Mouse (Mus musculus) adrenal gland, postnatal 14 days (tissue): Measurements from ENCODE around the gene Dgcr8. TPM values are rescaled to one million over a fixed set of nuclear protein-coding genes. Genes with fewer than 3 reads are reported as not detected.
"Not testable (repeated sequence)": the region's sequence is repeated elsewhere in the genome, so short reads cannot be mapped to it uniquely, and the experiment has no call there.

Experiments
- DNase-seq: peaks from one replicate; pipeline ENCODE4 v3.0.0; 2021; ENCODE audit warnings: mixed read lengths
- long read RNA-seq, 2 experiments: library from polyadenylated mRNA; stranded (forward); transcript quantifications; one replicate each; pipeline ENCODE4 v2.0.0; 2021
- total RNA-seq: library from RNA; stranded (reverse); gene quantifications from 2 replicates; pipeline ENCODE4 v1.2.3, GENCODE M21; 2021

Dgcr8 gene
- total RNA-seq = 32.9 and 37.4 TPM in 2 replicates
- long read RNA-seq, experiment 1, full-length matches to known transcripts = 13 of 26 reads
- long read RNA-seq, experiment 1, partial matches to known transcripts = 7 of 26 reads
- long read RNA-seq, experiment 1, other reads (novel, unspliced or antisense) = 6 of 26 reads
- long read RNA-seq, experiment 2, full-length matches to known transcripts = 8 of 15 reads
- long read RNA-seq, experiment 2, partial matches to known transcripts = 5 of 15 reads
- long read RNA-seq, experiment 2, other reads (novel, unspliced or antisense) = 2 of 15 reads

GRCm38 (mm10) chr16:18289067-18289588, at the start of gene Dgcr8:
Gene Dgcr8, minus strand, starts transcription at chr16:18289246.
- peak; percentile 99 for DNase-seq

DNA sequence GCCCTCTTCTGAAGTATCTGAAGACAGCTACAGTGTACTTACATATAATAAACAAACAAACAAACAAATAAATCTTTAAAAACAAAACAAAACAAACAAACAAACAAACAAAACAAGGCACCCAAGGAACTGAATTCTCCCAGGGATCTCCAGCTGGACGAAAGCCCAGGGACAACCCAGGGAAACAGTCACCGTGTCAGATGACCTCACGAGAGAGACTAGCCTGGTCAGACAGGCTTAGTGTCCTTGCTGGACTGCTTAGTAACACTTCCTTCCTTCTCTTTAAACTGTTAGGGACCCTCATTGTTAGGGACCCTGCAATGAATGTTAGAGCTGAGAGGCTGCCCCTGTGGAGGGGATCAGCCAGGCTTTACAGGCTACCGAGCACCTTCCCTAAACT, 48.2 kb upstream of the Dgcr8 start:
- DNase-seq = peak; percentile 71

- DNase-seq = no peak
Observed at GRCm38 (mm10) chr16:18335981-18336380, 46.9 kb upstream of the Dgcr8 start.

DNA sequence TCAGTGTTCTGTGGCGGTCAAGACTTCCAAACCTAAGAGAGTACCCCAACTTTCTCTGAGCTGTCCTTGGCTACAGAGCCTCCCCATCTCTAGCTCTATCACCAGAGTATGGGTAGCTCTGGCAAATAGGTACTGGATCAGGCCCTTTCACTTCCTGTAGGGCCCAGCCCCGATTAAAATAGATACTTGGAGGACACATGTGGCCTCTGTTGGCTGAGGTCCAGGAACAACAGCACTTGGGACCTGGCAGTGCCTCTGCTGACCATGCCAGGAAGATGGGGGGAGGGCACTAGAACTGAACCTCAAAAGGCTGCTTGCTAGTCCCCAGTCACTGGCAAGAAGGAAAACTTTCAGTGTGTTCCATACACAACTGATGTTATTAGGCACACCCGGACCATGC, 44.9 kb upstream of the Dgcr8 start:
- peak; percentile 72 for DNase-seq

DNA sequence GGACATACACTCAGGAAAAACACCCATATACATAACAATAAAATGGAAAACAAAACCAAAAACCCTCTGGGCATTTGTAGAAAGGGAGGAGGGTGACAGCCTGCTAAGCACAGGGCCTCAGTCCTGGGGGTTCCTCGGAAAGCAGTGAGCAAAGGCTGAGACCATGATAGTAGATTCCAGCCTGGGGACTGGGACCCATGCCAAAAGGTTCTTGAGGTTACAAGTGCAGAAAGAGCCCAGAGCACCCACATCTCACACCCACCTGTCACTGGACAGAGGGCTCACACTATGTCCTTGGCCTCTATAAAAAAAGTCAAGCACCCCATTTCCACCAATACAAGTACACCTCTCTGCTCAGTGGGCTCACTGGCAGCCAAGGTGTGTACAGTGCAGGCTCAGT, 39.5 kb upstream of the Dgcr8 start:
- DNase-seq = no peak

- no peak for DNase-seq
Observed at GRCm38 (mm10) chr16:18327936-18328335, 38.9 kb upstream of the Dgcr8 start.

DNA sequence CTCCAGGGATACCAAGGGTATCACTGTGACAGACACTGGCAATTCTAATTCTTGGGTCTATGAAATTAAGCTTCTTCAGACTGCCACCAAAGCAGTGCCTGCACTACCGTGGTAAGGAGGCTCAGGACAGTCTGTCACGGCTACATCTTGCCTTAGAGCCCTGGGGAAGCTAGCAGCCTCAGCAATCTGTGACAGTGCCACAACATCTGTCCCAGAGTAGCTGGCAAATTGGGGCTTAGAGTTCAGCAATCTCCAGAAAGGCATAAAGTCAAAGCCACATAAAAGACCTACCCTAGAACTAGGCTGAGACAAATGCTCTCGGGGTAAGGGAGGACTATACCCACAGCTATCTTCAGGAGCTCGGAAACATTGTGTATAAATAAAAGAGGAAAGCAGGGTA, 36.7 kb upstream of the Dgcr8 start:
- DNase-seq = no peak

- no peak for DNase-seq
Observed at GRCm38 (mm10) chr16:18324031-18324430, 35.0 kb upstream of the Dgcr8 start.

DNA sequence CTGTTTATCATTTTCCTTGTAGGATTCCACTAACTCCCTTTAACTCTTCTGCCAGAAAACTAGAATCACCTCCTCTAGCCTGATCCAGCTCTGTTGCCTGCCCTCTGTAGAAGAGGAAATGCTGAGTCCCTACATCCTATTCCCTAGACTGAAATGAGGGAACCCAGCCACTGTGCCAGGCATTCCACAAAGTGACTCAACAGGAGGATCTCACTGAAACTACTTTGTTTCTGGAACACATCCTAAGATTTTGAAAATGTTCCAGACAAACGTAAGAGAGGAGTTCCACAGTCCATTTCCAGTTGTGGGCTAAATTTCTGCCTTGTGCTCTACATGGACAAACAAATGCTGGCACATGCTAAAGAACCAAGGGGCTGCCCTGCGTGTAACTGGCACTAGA, 34.4 kb upstream of the Dgcr8 start:
- peak; percentile 34 for DNase-seq

DNA sequence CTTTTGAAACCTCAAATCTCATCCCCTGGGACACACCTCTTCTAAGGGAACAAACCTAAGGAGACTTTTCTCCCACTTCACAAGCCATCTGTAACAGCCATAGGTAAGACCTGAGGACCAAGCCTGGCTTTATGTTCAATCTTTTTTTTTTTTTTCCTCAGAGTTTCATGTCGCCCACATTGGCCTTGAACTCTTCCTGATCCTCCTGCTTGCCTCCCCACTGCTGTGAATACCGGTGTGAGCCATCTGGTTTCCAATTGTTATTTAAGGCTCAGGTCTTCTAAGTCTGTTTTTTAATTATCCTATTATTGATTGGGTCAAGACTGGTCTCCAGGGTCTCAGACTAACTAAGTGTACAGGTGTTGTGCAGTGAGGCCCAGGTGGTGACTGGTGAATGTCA, 32.4 kb upstream of the Dgcr8 start:
- DNase-seq = no peak

GRCm38 (mm10) chr16:18318992-18319391, 29.9 kb upstream of the Dgcr8 start:
- DNase-seq = no peak

- no peak for DNase-seq
Observed at GRCm38 (mm10) chr16:18308159-18308558, 19.1 kb upstream of the Dgcr8 start.

- DNase-seq = not testable (repeated sequence)
Observed at GRCm38 (mm10) chr16:18289614-18290013, 568 bp upstream of the Dgcr8 start.

- DNase-seq = peak; percentile 91
Observed at GRCm38 (mm10) chr16:18288581-18289061, 425 bp downstream of the Dgcr8 start.

DNA sequence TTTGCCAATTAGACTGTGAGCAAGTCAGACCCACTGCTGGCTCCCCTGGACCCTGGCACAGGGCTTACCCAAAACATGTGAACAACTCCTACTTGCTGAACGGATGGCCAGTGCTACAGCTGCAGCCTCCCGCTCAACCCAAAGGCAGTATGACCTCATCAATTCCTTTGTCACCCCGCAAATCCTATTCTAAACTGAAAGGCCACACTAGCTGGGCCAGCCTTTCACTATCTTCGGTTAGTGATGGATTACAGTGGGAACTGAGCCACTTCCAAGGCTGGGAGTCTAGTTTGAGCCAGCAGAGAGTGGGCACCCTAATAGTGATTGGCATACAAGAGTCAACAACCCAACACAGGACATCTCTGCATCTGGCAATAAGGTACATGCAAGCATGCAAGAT, 880 bp downstream of the Dgcr8 start:
- peak; percentile 44 for DNase-seq

GRCm38 (mm10) chr16:18275166-18275565, 13.9 kb downstream of the Dgcr8 start:
- DNase-seq = no peak

DNA sequence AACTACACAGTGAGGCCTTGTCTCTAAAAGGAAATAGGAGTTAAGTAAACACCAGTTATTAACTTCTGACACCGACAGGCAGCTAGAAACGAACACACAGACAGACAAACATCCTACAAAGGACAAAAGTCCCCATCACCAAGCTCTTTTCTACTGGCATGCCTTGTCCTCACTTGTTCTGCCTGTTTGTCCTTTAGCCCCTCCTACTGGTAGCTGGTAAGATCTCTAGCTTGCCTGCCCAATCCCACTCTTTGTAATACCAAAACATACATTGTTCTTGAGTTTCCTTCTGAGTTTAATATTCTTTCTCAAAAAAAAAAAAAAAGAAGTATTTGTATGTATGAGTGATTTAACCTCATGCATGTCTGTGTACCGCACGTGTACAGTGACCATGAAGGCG, 20.9 kb downstream of the Dgcr8 start:
- DNase-seq = no peak

DNA sequence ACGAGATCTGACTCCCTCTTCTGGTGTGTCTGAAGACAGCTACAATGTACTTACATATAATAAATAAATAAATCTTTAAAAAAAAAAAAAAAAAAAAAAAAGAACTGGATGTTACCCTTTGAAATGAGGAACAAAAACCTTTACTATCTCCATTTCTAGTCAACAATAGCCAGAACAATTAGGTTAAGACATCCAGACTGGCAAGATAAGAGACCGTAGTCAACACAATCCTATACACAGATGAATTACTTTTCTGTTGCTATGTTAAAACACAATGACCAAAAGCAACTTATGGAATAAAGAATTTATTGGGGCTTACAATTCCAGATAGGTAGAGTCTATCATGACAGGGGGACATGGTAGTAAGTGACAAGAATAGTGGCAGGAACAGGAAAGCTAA, 24.0 kb downstream of the Dgcr8 start:
- no peak for DNase-seq

GRCm38 (mm10) chr16:18258221-18258620, 30.8 kb downstream of the Dgcr8 start, which contains the start of gene Gm49776:
Gene Gm49776, minus strand, starts transcription at chr16:18258321.
- DNase-seq = no peak

DNA sequence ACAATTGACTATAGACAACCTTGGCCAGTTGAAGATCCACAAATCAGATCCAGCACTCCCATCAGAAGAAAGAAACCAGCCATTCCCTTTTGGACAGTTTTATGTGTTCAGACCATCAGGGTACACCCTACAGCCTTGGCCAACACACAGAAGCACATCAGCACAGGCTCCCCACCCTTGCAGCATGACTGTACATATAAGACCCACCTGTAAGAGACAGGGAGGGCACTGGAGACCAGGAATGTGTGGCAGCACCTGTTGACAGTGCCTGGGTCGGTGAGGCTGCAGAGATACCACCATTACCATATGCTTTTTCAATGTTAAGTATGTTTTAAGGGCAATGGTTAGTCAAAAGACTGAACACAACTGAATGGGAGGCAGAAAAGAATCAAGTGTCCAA, 35.2 kb downstream of the Dgcr8 start:
- no peak for DNase-seq

GRCm38 (mm10) chr16:18252736-18253135, 36.3 kb downstream of the Dgcr8 start:
- DNase-seq = no peak

- DNase-seq = no peak
Observed at GRCm38 (mm10) chr16:18250828-18251790, 37.9 kb downstream of the Dgcr8 start.

GRCm38 (mm10) chr16:18250231-18250630, 38.8 kb downstream of the Dgcr8 start:
- DNase-seq = no peak
